Mouse (Mus musculus): ENCODE data around the gene Edc4.

- no peak for TF ChIP-seq CTCF (IDR thresholded peaks at IDR 0.05; ENCODE audit: borderline replicate concordance, control insufficient read depth, extremely low read depth, insufficient read depth, low read length, poor library complexity)
- TF ChIP-seq POLR2A (IDR thresholded peaks at IDR 0.05; ENCODE audit: control insufficient read depth, extremely low read depth, insufficient read depth, low read length, poor library complexity) = no peak
These were observed 21.4 kb upstream of the Edc4 start for GRCm38 (mm10) chr8:105859314-105859713.

Measured in thymus, adult 2 months (tissue).